Mouse (Mus musculus) intestine, embryonic 14.5 days (tissue): ENCODE results near the gene Rhoa. TPM values are rescaled to one million over a fixed set of nuclear protein-coding genes. Genes with fewer than 3 reads are reported as not detected.
"Not testable (repeated sequence)": the region's sequence is repeated elsewhere in the genome, so short reads cannot be mapped to it uniquely, and the experiment has no call there.

Source experiments
- ATAC-seq: fragments of 200-750 bp; cut with Nextera tagmentation; replicated peaks from 2 replicates; pipeline ENCODE4 v1.8.0; 2017; ENCODE audit warnings: low read depth, moderate number of reproducible peaks, moderate TSS enrichment, moderate library complexity; ENCODE audit not compliant: low FRiP score, low TSS enrichment
- DNase-seq: peaks from one replicate; pipeline ENCODE4 v3.0.0-alpha.2; 2018; ENCODE audit warnings: low spot score
- H3K27ac ChIP-seq: fragments of 300-500 bp; sonication (generic); 2 replicates; pipeline ENCODE4 v1.5.1; 2014; ENCODE audit warnings: low read depth, mild to moderate bottlenecking, control low read depth
- H3K27me3 ChIP-seq: fragments of 300-500 bp; sonication (generic); replicated peaks from 2 replicates; pipeline ENCODE4 v1.6.1; 2014; ENCODE audit warnings: low read length, control low read depth; ENCODE audit not compliant: control insufficient read depth, insufficient read depth
- H3K36me3 ChIP-seq: fragments of 300-500 bp; sonication (generic); 2 replicates; pipeline ENCODE4 v1.6.1; 2014; ENCODE audit warnings: low read length, control low read depth; ENCODE audit not compliant: control insufficient read depth, insufficient read depth
- H3K4me1 ChIP-seq: fragments of 300-500 bp; sonication (generic); replicated peaks from 2 replicates; pipeline ENCODE4 v1.6.1; 2014; ENCODE audit warnings: low read length, control low read depth, mixed read lengths; ENCODE audit not compliant: control insufficient read depth, insufficient read depth
- H3K4me2 ChIP-seq: fragments of 300-500 bp; sonication (generic); 2 replicates; pipeline ENCODE4 v1.6.1; 2014; ENCODE audit warnings: low read length
- H3K4me3 ChIP-seq: fragments of 300-500 bp; sonication (generic); 2 replicates; pipeline ENCODE4 v1.5.1; 2014; ENCODE audit warnings: low read depth, low read length, control low read depth, mixed read lengths
- H3K9ac ChIP-seq: fragments of 300-500 bp; sonication (generic); 2 replicates; pipeline ENCODE4 v1.6.1; 2014; ENCODE audit warnings: mild to moderate bottlenecking, low read length
- H3K9me3 ChIP-seq: fragments of 300-500 bp; sonication (generic); 2 replicates; pipeline ENCODE4 v1.6.1; 2016; ENCODE audit warnings: low read length, control low read depth; ENCODE audit not compliant: control insufficient read depth
- WGBS: fragments of 180-500 bp; shearing (Covaris S2); extraction: QIAGEN DNeasy Blood & Tissue Kit; methylation state at CpG from one replicate; pipeline ENCODE4 v1.1.7; 2014; 5-methylcytosine and 5-hydroxymethylcytosine counted together
- polyA plus RNA-seq: library from polyadenylated mRNA; unstranded; fragments of >200 nt; fragmentation: Nextera tagmentation; extraction: Ambion mirVana; gene quantifications from 2 replicates; pipeline ENCODE4 v1.2.1, GENCODE M21; 2014

The Rhoa gene
- polyA plus RNA-seq, 1 experiment from 2014 or later: 281 TPM

DNA sequence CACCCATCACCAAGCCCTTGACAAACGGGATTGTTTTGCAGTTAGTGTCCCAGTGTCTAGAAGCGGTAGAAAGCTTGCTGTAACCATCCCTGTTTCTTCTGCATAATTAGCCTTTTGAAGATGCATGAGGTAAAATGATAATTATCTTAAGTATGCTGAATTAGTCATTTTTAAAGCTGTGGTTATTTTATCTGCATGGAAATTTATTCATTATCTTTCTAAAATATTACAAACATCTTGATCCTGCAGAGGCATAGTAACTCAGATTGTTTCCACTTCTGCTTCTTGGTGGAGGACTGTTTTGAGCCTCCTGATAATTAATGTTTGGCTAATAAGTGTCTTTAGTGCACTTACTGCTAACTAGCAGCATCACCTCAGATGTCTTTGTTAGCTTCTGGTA, 12.5 kb downstream of the Rhoa start:
- H3K4me1 ChIP-seq: no peaks in the 10 kb centered on the region
- no peak overlapping the region for H3K9ac ChIP-seq
- 81% methylated on average over 2 of the region's 2 CpGs for WGBS
- DNase-seq: no peak
- H3K9me3 ChIP-seq: no peaks in the 10 kb centered on the region
- ATAC-seq: no peak
- H3K4me2 ChIP-seq: no peak overlapping the region
- no peaks in the 10 kb centered on the region for H3K27me3 ChIP-seq
- H3K27ac ChIP-seq: no peak overlapping the region
- H3K36me3 ChIP-seq: peaks cover 52% of the 10 kb centered on the region
- no peak overlapping the region for H3K4me3 ChIP-seq

DNA sequence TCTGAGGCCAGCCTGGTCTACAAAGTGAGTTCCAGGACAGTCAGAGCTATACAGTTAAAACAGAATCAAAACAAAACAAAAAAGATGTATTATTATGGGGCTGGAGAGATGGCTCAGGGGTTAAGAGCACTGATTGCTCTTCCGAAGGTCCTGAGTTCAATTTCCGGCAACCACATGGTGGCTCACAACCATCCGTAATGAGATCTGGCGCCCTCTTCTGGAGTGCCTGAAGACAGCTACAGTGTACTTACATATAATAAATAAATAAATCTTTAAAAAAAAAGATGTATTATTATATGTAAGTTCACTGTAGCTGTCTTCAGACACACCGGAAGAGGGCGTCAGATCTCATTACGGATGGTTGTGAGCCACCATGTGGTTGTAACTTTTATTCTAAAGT, 16.1 kb downstream of the Rhoa start:
- H3K4me3 ChIP-seq, H3K9me3 ChIP-seq, H3K27ac ChIP-seq, H3K27me3 ChIP-seq, H3K9ac ChIP-seq, H3K4me2 ChIP-seq, H3K4me1 ChIP-seq, ATAC-seq, DNase-seq: not testable (repeated sequence)
- 96% methylated on average over 7 of the region's 7 CpGs for WGBS
- peaks cover 41% of the 10 kb centered on the region for H3K36me3 ChIP-seq

DNA sequence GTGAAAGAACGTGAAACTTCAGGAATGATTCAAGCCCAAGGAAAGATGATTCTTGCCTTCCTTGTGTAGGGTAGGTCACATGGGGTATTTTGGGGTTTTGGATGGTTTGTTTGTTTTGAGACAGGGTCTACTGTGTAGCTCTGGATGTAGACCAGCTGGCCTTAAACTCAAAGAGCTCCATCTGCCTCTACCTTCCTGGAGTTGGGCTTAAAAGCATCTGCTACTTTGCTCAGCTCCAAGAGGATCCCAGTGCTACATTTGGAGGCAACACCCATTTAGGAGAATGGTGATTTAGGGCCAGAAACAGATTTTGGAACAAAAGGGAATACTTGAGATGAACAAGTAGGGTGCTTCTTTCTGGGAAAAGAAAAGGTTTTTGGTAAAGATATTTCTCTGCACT, 18.9 kb downstream of the Rhoa start:
- Histone ChIP-seq H3K9ac (no peak overlapping the region), H3K4me2 (no peak overlapping the region), H3K4me3 (no peak overlapping the region), H3K36me3 (peaks cover 48% of the 10 kb centered on the region), H3K4me1 (no peaks in the 10 kb centered on the region), H3K9me3 (no peaks in the 10 kb centered on the region), H3K27me3 (no peaks in the 10 kb centered on the region), H3K27ac (no peak overlapping the region)
- ATAC-seq (no peak), DNase-seq (no peak)
- 91% methylated on average over 1 of the region's 1 CpGs for WGBS

DNA sequence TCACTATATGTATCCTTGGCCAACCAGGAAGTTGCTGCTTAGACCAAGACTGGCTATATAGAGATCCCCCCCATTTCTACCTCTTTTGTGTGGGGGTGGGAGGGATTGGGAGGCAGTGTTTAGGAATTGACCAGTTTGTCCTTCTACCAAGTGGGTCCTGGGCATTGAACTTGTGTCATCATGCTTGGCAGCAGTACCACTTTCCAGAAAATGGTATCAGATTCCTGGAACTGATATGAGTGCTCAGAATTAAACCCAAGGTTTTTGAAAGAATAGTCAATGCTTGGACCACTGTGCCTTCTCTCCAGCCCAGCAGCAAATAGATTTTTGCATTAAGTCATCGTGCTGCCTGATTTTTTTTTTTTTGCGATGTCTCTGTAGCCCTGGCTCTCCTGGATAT, 19.9 kb downstream of the Rhoa start:
- no peak overlapping the region for H3K27ac ChIP-seq
- DNase-seq (no peak), ATAC-seq (no peak)
- no peaks in the 10 kb centered on the region for H3K27me3 ChIP-seq
- no peaks in the 10 kb centered on the region for H3K4me1 ChIP-seq
- H3K9me3 ChIP-seq: no peaks in the 10 kb centered on the region
- no peak overlapping the region for H3K4me2 ChIP-seq
- H3K36me3 ChIP-seq: peaks cover 49% of the 10 kb centered on the region
- 93% methylated on average over 2 of the region's 2 CpGs for WGBS
- no peak overlapping the region for H3K4me3 ChIP-seq
- no peak overlapping the region for H3K9ac ChIP-seq

DNA sequence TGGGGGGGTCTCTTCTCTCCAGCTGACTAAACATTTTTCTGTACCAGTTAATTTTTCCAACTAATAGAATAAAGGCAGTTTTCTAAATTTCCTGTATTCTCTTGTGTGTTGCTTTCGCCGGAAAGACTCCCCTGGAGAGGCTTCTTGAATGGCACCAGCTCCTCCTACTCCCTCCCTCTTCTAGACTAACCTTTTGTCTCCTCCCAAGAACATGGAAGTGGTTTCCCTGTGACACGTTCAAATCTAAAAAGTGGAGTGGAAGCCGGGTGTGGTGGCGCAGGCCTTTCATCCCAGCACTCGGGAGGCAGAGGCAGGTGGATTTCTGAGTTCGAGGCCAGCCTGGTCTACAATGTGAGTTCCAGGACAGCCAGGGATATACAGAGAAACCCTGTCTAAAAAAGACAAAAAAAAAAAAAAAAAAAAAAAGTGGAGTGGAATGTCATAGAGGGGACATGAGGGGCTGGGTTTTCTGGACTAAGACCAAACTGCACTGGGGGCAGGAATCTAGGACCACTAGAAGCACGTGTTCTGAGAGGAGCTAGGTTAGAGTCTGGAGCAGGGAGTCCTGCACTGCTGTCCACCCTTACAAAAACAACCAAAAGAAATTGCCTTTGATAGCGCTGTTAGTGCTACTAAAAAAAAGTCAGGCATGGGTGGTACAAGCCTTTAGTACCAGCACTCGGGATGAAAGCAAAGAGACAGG, 32.1 kb downstream of the Rhoa start:
- Histone ChIP-seq H3K4me1 (peaks cover 19% of the 10 kb centered on the region; the same call in 1 of the 2 replicates), H3K4me3 (peak overlapping the region; percentile 89; the same call in 1 of the 2 replicates)

DNA sequence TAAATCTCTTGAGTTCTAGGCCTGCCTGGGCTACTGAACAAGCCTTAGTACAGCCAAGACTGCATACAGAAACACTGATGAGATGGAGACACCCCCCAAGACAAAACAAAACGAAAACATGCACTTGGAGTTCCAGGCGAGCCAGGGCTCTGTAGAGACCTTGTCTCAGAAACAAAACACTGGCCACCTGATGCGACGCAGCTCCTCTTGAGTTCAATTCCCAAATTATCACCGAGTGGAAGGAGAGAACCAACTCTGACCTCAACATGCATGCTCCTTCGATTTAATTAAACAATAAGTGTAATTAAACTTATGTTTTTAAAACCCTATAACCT, 32.6 kb downstream of the Rhoa start:
- Histone ChIP-seq H3K4me3 (peak overlapping the region; percentile 89), H3K4me1 (peaks cover 19% of the 10 kb centered on the region; the same call in 1 of the 2 replicates), H3K9me3 (no peaks in the 10 kb centered on the region), H3K36me3 (peaks cover 38% of the 10 kb centered on the region), H3K9ac (peak overlapping the region; percentile 93), H3K4me2 (peak overlapping the region; percentile 88), H3K27ac (peak overlapping the region; percentile 96), H3K27me3 (no peaks in the 10 kb centered on the region)
- DNase-seq (peak; percentile 59), ATAC-seq (no peak; the same call in 1 of the 2 replicates)
- 29% methylated on average over 6 of the region's 6 CpGs for WGBS

More for the DNA sequence above, 32.1 kb downstream of the Rhoa start:
- ATAC-seq (no peak), DNase-seq (no peak)
- no peak overlapping the region; the same call in 1 of the 2 replicates for H3K9ac ChIP-seq
- peak overlapping the region; percentile 96 for H3K27ac ChIP-seq
- H3K36me3 ChIP-seq: peaks cover 43% of the 10 kb centered on the region
- H3K9me3 ChIP-seq: no peaks in the 10 kb centered on the region
- 70% methylated on average over 10 of the region's 10 CpGs for WGBS
- no peaks in the 10 kb centered on the region for H3K27me3 ChIP-seq
- peak overlapping the region; percentile 88 for H3K4me2 ChIP-seq

DNA sequence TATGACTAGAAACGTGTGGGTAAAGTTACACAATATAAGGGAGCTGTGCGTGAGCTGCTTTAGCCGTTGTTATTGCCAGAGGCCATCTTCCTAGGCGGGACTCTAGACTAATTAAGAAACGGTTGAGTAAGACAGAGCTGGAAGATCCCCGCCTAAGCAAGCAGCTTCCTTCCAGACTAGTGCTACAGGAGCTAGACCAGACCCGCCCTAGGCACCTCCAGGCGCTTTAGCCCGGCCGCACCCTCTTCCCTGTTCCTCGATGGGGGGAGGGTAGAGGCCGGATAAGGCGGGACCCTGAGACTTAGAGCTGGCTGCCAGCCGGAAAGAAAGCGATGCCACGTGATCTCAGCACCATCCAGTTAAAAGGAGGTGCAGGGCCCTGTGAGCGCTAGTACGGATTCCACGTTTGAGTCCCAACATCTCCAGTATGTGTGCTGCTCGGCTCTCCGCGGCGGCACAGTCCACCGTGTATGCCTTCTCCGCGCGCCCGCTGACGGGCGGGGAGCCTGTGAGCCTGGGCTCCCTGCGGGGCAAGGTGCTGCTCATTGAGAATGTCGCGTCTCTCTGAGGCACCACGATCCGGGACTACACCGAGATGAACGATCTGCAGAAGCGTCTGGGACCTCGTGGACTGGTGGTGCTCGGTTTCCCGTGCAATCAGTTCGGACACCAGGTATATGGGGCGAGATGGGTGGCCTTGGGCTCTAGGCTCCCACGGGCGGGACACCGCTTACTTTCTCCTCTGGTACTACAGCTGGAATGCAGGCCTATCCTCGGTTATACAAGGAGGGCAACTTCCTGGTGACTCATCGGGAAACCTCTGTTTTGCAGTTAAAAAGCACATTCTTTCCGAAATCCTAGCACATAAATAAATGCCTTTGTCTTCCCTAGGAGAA, 33.2 kb downstream of the Rhoa start, which contains the start of gene Gpx1:
Gpx1 (plus strand) TSS at position 18 of the 896 bp plus-strand sequence.
- Histone ChIP-seq H3K4me1 (peaks cover 19% of the 10 kb centered on the region; the same call in 1 of the 2 replicates), H3K9me3 (no peaks in the 10 kb centered on the region), H3K4me3 (peak within 1 kb of the TSS; percentile 89), H3K4me2 (peak within 1 kb of the TSS; percentile 88), H3K27ac (peak within 1 kb of the TSS; percentile 96), H3K27me3 (no peaks in the 10 kb centered on the region), H3K9ac (peak within 1 kb of the TSS; percentile 93), H3K36me3 (peaks cover 32% of the 10 kb centered on the region)
- DNase-seq (peak; percentile 93), ATAC-seq (peak; percentile 95)
- under 1% methylated on average over 49 of the region's 49 CpGs for WGBS

DNA sequence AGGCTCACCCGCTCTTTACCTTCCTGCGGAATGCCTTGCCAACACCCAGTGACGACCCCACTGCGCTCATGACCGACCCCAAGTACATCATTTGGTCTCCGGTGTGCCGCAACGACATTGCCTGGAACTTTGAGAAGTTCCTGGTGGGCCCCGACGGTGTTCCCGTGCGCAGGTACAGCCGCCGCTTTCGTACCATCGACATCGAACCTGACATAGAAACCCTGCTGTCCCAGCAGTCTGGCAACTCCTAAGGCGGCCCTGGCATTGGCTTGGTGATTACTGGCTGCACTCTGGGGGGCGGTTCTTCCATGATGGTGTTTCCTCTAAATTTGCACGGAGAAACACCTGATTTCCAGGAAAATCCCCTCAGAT, 33.9 kb downstream of the Rhoa start:
- peaks cover 24% of the 10 kb centered on the region for H3K36me3 ChIP-seq
- no peak for ATAC-seq
- peak overlapping the region; percentile 89 for H3K4me3 ChIP-seq
- no peaks in the 10 kb centered on the region for H3K9me3 ChIP-seq
- WGBS: 9% methylated on average over 20 of the region's 20 CpGs
- H3K27ac ChIP-seq: peak overlapping the region; percentile 96
- H3K9ac ChIP-seq: peak overlapping the region; percentile 93
- H3K27me3 ChIP-seq: no peaks in the 10 kb centered on the region
- H3K4me2 ChIP-seq: peak overlapping the region; percentile 88
- peaks cover 19% of the 10 kb centered on the region; the same call in 1 of the 2 replicates for H3K4me1 ChIP-seq
- peak; percentile 64 for DNase-seq
